Mouse (Mus musculus) spleen, adult 2 months (tissue): ENCODE data around the gene Wnt9a. TPM values are rescaled to one million over a fixed set of nuclear protein-coding genes. Genes with fewer than 3 reads are reported as not detected.
"Not testable (repeated sequence)": the region's sequence is repeated elsewhere in the genome, so short reads cannot be mapped to it uniquely, and the experiment has no call there.

Source experiments
- DNase-seq, 2 experiments: peaks; one replicate each; pipeline versions ENCODE4 v3.0.0 to v3.0.0-alpha.2; 2012 to 2021; ENCODE audit warnings: low spot score in 2 of 2, low read depth in 1 of 2
- H3K27ac ChIP-seq: fragments of 200-500 bp; 2 replicates; pipeline ENCODE4 v1.5.1; 2012; ENCODE audit warnings: low read length, inconsistent platforms; ENCODE audit not compliant: insufficient read depth
- H3K27me3 ChIP-seq: fragments of 200-500 bp; 2 replicates; pipeline ENCODE4 v1.6.1; 2012; ENCODE audit warnings: mild to moderate bottlenecking, moderate library complexity, low read length, inconsistent platforms; ENCODE audit not compliant: control insufficient read depth, insufficient read depth
- H3K36me3 ChIP-seq: fragments of 200-500 bp; 2 replicates; pipeline ENCODE4 v1.6.1; 2012; ENCODE audit warnings: mild to moderate bottlenecking, low read length, inconsistent platforms; ENCODE audit not compliant: control insufficient read depth, insufficient read depth
- H3K4me1 ChIP-seq: fragments of 200-500 bp; 2 replicates; pipeline ENCODE4 v1.6.1; 2011; ENCODE audit warnings: inconsistent platforms; ENCODE audit not compliant: control insufficient read depth, insufficient read depth, insufficient read length
- H3K4me3 ChIP-seq: fragments of 200-500 bp; 2 replicates; pipeline ENCODE4 v1.5.1; 2011; ENCODE audit warnings: mild to moderate bottlenecking, inconsistent platforms; ENCODE audit not compliant: insufficient read depth, insufficient read length; ENCODE audit errors: extremely low read depth
- CTCF ChIP-seq: fragments of 200-500 bp; IDR thresholded peaks from 2 replicates; pipeline ENCODE4 v1.5.1; 2011; ENCODE audit warnings: mild to moderate bottlenecking, inconsistent platforms; ENCODE audit not compliant: insufficient read depth, insufficient read length, insufficient replicate concordance; ENCODE audit errors: extremely low read depth
- POLR2A ChIP-seq: fragments of 200-500 bp; IDR thresholded peaks from 2 replicates; pipeline ENCODE4 v1.6.1; 2011; ENCODE audit warnings: low read depth, low read length, inconsistent platforms
- WGBS: fragments of 180-500 bp; shearing (Covaris S2); methylation state at CpG from one replicate; pipeline ENCODE4 v1.1.7; 2018; 5-methylcytosine and 5-hydroxymethylcytosine counted together
- polyA plus RNA-seq: library from polyadenylated mRNA; depleted of rRNA; stranded (reverse); fragments of >200 nt; gene quantifications from 2 replicates; pipeline ENCODE4 v1.2.3, GENCODE M21; 2012; rRNA removed

The Wnt9a gene
- polyA plus RNA-seq, 1 experiment: 0.40 TPM

DNA sequence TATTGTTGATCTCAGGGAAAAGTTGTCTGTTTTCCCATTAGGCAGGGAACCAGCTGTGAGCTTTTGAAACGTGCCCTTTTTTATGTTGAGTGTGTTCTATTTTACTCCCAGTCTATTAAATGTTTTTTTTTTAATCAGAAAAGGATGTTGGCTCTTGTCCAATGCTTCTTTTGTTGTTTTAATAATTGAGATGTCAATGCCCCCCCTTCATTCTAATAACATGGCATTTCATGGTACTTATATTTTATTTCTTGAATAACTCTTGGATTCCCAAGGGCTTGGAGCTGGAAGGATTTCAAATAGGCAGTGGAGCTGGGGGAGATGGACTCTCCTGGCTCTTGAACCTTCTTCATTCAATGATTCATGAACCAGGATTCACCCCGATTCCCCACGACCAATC, 59.3 kb downstream of the Wnt9a start:
- Histone ChIP-seq H3K27me3 (no peaks in the 10 kb centered on the region), H3K36me3 (no peaks in the 10 kb centered on the region), H3K4me3 (no peak overlapping the region), H3K27ac (no peak overlapping the region), H3K4me1 (no peaks in the 10 kb centered on the region)
- TF ChIP-seq CTCF (no peak), POLR2A (no peak)
- no peak for DNase-seq
- WGBS: 87% methylated on average over 3 of the region's 3 CpGs

DNA sequence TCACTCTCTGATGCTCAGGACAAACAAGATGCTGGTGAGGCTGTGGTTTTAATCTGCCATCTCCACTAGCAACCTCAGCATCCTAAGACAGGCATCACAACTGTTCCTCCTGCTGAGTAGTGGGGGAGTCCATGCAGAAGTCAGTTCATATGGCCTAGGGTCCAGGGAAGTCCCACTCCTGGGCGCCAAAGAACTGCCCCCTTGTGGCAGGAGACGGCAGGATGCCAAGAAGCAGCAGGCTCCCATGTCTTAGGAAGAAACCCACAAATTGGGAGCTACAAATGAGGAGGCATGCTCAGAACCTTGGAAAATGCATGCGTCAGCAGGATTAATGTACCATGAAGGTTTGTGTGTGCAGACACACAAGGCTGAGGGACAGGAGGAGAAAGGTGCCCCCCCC, 59.9 kb downstream of the Wnt9a start:
- Histone ChIP-seq H3K36me3 (no peaks in the 10 kb centered on the region), H3K27me3 (no peaks in the 10 kb centered on the region), H3K4me3 (no peak overlapping the region), H3K4me1 (no peaks in the 10 kb centered on the region), H3K27ac (no peak overlapping the region)
- TF ChIP-seq CTCF (no peak), POLR2A (no peak)
- 53% methylated on average over 3 of the region's 3 CpGs for WGBS
- DNase-seq: no peak

DNA sequence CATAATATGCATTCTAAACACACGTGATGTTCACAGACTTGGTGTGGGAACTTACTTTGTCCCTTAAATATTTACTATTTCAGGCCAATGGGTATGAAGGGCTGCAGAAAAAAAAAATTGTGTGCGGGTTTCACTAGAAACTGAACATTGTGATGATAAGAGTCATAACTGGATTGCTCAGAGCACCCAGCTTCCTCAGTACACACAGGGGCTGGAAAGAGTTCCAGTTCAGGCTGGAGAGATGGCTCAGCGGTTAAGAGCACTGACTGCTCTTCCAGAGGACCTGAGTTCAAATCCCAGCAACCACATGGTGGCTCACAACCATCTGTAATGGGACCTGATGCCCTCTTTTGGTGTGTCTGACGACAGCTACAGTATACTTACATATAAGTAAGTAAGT, 61.2 kb downstream of the Wnt9a start:
- not testable (repeated sequence) for H3K27me3 ChIP-seq, DNase-seq, H3K27ac ChIP-seq, H3K36me3 ChIP-seq, H3K4me1 ChIP-seq, H3K4me3 ChIP-seq
- WGBS: 86% methylated on average over 4 of the region's 4 CpGs

DNA sequence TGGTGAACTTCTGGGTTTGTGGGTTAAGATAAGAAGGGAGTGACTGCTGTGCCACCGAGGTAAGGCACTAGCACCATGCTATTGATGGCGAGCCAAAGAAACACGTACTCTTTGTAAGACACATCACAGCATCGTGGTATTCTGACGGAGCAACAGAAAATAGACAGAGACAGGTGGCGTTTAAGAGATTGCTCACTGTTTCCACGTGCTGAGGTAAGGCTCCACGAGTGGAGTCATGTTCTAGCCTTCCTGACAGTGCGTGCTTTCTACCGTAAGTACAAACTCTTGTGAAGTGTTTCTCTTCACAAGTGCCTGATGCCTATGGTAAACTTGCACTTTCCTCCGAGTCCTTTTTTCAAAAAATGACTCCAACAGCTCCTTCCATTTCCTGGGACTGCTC, 63.1 kb downstream of the Wnt9a start:
- TF ChIP-seq POLR2A (no peak), CTCF (no peak)
- WGBS: 58% methylated on average over 11 of the region's 11 CpGs
- Histone ChIP-seq H3K36me3 (no peaks in the 10 kb centered on the region), H3K4me3 (no peak overlapping the region), H3K27ac (no peak overlapping the region), H3K27me3 (no peaks in the 10 kb centered on the region), H3K4me1 (no peaks in the 10 kb centered on the region)
- no peak for DNase-seq

DNA sequence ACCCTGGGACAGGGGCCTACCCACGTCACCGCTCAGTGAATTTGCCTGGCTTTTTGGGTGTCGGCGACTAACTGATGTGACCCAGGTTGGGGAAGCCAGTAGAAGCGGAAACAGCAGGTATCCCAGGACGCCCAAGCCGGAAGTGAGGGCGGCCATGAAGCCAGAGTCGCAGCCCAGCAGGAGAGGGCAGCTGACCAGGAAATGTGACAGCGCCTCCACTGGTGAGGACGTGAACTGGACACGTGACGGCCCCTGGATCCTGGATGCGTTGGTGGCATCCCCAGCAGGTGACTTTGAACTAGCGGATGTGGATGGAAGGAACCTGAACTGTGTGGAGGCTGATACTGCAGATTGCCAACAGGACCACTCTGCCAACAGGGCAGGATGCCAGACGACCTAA, 68.7 kb downstream of the Wnt9a start, which contains the start of gene Prss38:
Prss38 (minus strand) TSS at position 183 of the 400 bp plus-strand sequence.
- no peaks in the 10 kb centered on the region for H3K36me3 ChIP-seq
- no peaks in the 10 kb centered on the region for H3K4me1 ChIP-seq
- no peak within 1 kb of the TSS for H3K4me3 ChIP-seq
- DNase-seq: no peak
- H3K27ac ChIP-seq: no peak within 1 kb of the TSS
- no peak for TF ChIP-seq POLR2A
- TF ChIP-seq CTCF: no peak
- 0 out of 2 replicates have a peak, but pooled peaks cover 2% of the 10 kb centered on the region for H3K27me3 ChIP-seq
- WGBS: 92% methylated on average over 16 of the region's 16 CpGs

DNA sequence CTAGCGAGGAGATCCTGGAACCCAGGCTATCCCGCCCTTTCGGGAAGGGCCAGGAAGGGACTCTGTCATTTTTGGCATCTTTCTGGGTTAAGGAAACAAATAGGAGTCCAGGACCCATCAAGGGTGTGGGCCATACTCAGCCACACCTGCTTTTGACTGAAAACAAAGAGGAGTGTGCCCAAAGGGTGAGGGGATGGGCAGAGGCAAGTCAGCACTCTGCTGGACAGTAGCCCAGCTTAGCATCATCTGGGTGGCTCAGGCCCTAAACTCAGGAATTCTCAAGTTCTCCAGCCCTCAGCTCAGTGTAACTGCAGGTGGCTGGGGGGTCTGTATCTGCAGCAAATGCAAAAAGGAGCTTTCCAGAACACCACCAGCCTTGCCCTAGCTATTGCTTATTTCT, 71.3 kb downstream of the Wnt9a start:
- DNase-seq: no peak
- Histone ChIP-seq H3K4me1 (no peaks in the 10 kb centered on the region), H3K27ac (no peak overlapping the region), H3K27me3 (0 out of 2 replicates have a peak, but pooled peaks cover 2% of the 10 kb centered on the region), H3K4me3 (no peak overlapping the region), H3K36me3 (no peaks in the 10 kb centered on the region)
- 87% methylated on average over 3 of the region's 3 CpGs for whole genome bisulfite sequencing
- TF ChIP-seq POLR2A: no peak
- no peak for TF ChIP-seq CTCF

DNA sequence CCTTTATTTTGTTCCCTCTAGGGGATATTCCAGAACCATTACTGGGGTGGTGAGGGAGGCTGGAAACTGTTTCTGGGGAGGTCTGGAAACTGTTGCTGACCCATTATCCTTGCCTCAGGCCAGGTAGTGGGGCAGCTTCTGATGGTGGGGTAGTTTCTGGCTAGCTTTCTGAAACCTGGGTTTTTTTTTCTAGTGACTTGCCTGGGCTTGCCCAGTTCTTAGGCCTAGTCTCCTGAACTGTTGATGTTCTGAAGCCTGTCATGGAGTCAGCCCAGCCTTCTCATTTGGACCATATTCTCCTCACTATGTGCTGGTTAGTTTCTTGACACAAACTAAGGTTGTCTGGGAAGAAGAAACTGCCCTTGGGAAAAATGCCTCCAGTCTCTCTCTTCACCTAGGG, 72.8 kb downstream of the Wnt9a start:
- Histone ChIP-seq H3K4me1 (no peaks in the 10 kb centered on the region), H3K27ac (no peak overlapping the region), H3K4me3 (no peak overlapping the region), H3K36me3 (no peaks in the 10 kb centered on the region), H3K27me3 (0 out of 2 replicates have a peak, but pooled peaks cover 2% of the 10 kb centered on the region)
- no peak for DNase-seq
- no peak for TF ChIP-seq CTCF
- TF ChIP-seq POLR2A: no peak

Other genes starting within 250 kb of the Wnt9a start
- gene Obscn, start 170.5 kb upstream of the Wnt9a start, polyA plus RNA-seq: 1.2 and 1.6 TPM in 2 replicates
- 6.3 and 6.5 TPM in 2 replicates for gene Iba57, start 143.2 kb upstream of the Wnt9a start, polyA plus RNA-seq
- 3.4 and 4.1 TPM in 2 replicates for gene Gjc2, start 123.7 kb upstream of the Wnt9a start, polyA plus RNA-seq
- gene Guk1, start 114.7 kb upstream of the Wnt9a start, polyA plus RNA-seq: 40.9 and 52.3 TPM in 2 replicates
- gene Mrpl55, start 104.4 kb upstream of the Wnt9a start, polyA plus RNA-seq: 16.1 and 21.8 TPM in 2 replicates
- 19.9 and 25.0 TPM in 2 replicates for gene 2310033P09Rik, start 98.6 kb upstream of the Wnt9a start, polyA plus RNA-seq
- gene Arf1, start 78.7 kb upstream of the Wnt9a start, polyA plus RNA-seq: 252 and 312 TPM in 2 replicates
- 0.04 TPM in 1 of 2 replicates, not detected in the other for gene Wnt3a, start 16.2 kb upstream of the Wnt9a start, polyA plus RNA-seq
- gene Prss38, start 68.7 kb downstream of the Wnt9a start, polyA plus RNA-seq: not detected in 2 replicates
- 4.6 and 4.7 TPM in 2 replicates for gene Jmjd4, start 143.1 kb downstream of the Wnt9a start, polyA plus RNA-seq
- gene Snap47, start 144.3 kb downstream of the Wnt9a start, polyA plus RNA-seq: 10.8 and 12.2 TPM in 2 replicates
- 0.09 and 0.25 TPM in 2 replicates for gene Zfp867, start 165.5 kb downstream of the Wnt9a start, polyA plus RNA-seq
- gene Zkscan17, start 219.8 kb downstream of the Wnt9a start, polyA plus RNA-seq: 8.8 TPM in 2 replicates
- 1.9 and 2.9 TPM in 2 replicates for gene Nlrp3, start 234.6 kb downstream of the Wnt9a start, polyA plus RNA-seq